Mouse (Mus musculus) thymus, adult 2 months (tissue): ENCODE measurements around the gene Osbp2.

Experiments
- CTCF ChIP-seq: fragments of 200-500 bp; IDR thresholded peaks from 2 replicates; pipeline ENCODE4 v1.5.1; 2012; ENCODE audit warnings: mild to moderate bottlenecking, control low read depth, low read length, moderate library complexity, borderline replicate concordance; ENCODE audit not compliant: control insufficient read depth, poor library complexity, insufficient read depth; ENCODE audit errors: extremely low read depth
- POLR2A ChIP-seq: fragments of 200-500 bp; IDR thresholded peaks from 2 replicates; pipeline ENCODE4 v1.6.1; 2012; ENCODE audit warnings: mild to moderate bottlenecking, low read length, control low read depth, moderate library complexity; ENCODE audit not compliant: control insufficient read depth, poor library complexity, insufficient read depth; ENCODE audit errors: extremely low read depth

DNA sequence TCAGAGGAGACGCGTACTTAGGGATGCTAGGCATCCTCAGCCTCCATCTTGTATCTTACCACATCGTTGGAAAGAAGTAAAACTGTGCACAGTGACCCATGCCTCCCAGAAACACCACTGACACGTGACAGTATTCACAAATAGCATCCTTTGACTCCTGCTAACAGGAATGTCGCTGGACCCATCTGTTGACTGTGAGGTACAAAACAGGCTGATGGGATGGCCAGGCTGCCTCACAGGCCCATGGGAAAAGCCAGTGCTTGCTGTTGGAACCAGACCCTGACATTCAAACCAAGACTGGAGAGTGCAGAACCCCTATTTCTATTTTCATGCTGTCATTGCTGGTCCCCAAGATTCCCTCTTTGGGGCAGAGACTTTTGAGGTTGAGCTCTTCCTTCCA lies 5.8 kb downstream of the Osbp2 start:
- TF ChIP-seq POLR2A, result no peak
- TF ChIP-seq CTCF, result no peak
